Mouse (Mus musculus) stomach, postnatal 0 days (tissue): ENCODE results near the gene Vps50.

Experiments
- CTCF ChIP-seq: IDR thresholded peaks from 2 replicates; pipeline ENCODE4 v1.5.1; 2016; ENCODE audit warnings: antibody characterized with exemption, low read depth, mild to moderate bottlenecking, moderate library complexity
- EP300 ChIP-seq: optimal IDR thresholded peaks from 2 replicates; pipeline ENCODE3; 2016; ENCODE audit warnings: antibody characterized with exemption

GRCm38 (mm10) chr6:3494285-3494684 lies 3.9 kb upstream of the Vps50 start:
- no peak for TF ChIP-seq CTCF
- TF ChIP-seq EP300, result no peak
